Mouse (Mus musculus) heart, embryonic 16.5 days (tissue): ENCODE results near the gene Pnpla2. TPM values are rescaled to one million over a fixed set of nuclear protein-coding genes. Genes with fewer than 3 reads are reported as not detected.

Experiments
- ATAC-seq: fragments of 200-750 bp; cut with Nextera tagmentation; replicated peaks from 2 replicates; pipeline ENCODE4 v1.8.0; 2017; ENCODE audit warnings: moderate number of reproducible peaks; ENCODE audit not compliant: insufficient read depth, low FRiP score; ENCODE audit errors: extremely low read depth
- H3K27ac ChIP-seq: fragments of 300-500 bp; sonication (generic); 2 replicates; pipeline ENCODE4 v1.5.1; 2014; ENCODE audit warnings: mild to moderate bottlenecking, low read length, control low read depth, moderate library complexity
- H3K27me3 ChIP-seq: fragments of 300-500 bp; sonication (generic); 2 replicates; pipeline ENCODE4 v1.6.1; 2014; ENCODE audit warnings: low read length, mixed read lengths; ENCODE audit not compliant: control insufficient read depth, insufficient read depth
- H3K36me3 ChIP-seq: fragments of 300-500 bp; sonication (generic); 2 replicates; pipeline ENCODE4 v1.6.1; 2014; ENCODE audit not compliant: control insufficient read depth, insufficient read depth
- H3K4me1 ChIP-seq: fragments of 300-500 bp; sonication (generic); 2 replicates; pipeline ENCODE4 v1.6.1; 2014; ENCODE audit warnings: low read length, mixed read lengths; ENCODE audit not compliant: control insufficient read depth, insufficient read depth
- H3K4me2 ChIP-seq: fragments of 300-500 bp; sonication (generic); 2 replicates; pipeline ENCODE4 v1.6.1; 2014; ENCODE audit warnings: low read depth, mild to moderate bottlenecking, control low read depth, low read length
- H3K4me3 ChIP-seq: fragments of 300-500 bp; sonication (generic); 2 replicates; pipeline ENCODE4 v1.5.1; 2014; ENCODE audit warnings: mild to moderate bottlenecking, control low read depth, low read length
- H3K9ac ChIP-seq: fragments of 300-500 bp; sonication (generic); 2 replicates; pipeline ENCODE4 v1.6.1; 2014; ENCODE audit warnings: low read length, control low read depth
- H3K9me3 ChIP-seq: fragments of 300-500 bp; sonication (generic); replicated peaks from 2 replicates; pipeline ENCODE4 v1.6.1; 2016; ENCODE audit warnings: low read length; ENCODE audit not compliant: control insufficient read depth
- WGBS: fragments of 180-500 bp; shearing (Covaris S2); extraction: QIAGEN DNeasy Blood & Tissue Kit; methylation state at CpG from one replicate; pipeline ENCODE4 v1.1.7; 2014; 5-methylcytosine and 5-hydroxymethylcytosine counted together
- polyA plus RNA-seq: library from polyadenylated mRNA; unstranded; fragments of >200 nt; fragmentation: Nextera tagmentation; extraction: Ambion mirVana; gene quantifications from 2 replicates; pipeline ENCODE4 v1.2.1, GENCODE M21; 2015

Pnpla2 gene
- polyA plus RNA-seq, 1 experiment from 2014 or later = 78.0 TPM

GRCm38 (mm10) chr7:141508160-141508559, 53.2 kb downstream of the Pnpla2 start:
- H3K9me3 ChIP-seq = no peaks in the 10 kb centered on the region
- no peak overlapping the region for H3K4me2 ChIP-seq
- peaks cover 3% of the 10 kb centered on the region; the same call in 1 of the 2 replicates for H3K36me3 ChIP-seq
- no peaks in the 10 kb centered on the region for H3K27me3 ChIP-seq
- H3K9ac ChIP-seq = no peak overlapping the region
- H3K4me3 ChIP-seq = no peak overlapping the region
- H3K27ac ChIP-seq = no peak overlapping the region
- H3K4me1 ChIP-seq = peaks cover 16% of the 10 kb centered on the region
- no peak for ATAC-seq

GRCm38 (mm10) chr7:141510196-141510595, 55.2 kb downstream of the Pnpla2 start:
- Histone ChIP-seq H3K4me3 (no peak overlapping the region), H3K36me3 (peaks cover 6% of the 10 kb centered on the region; the same call in 1 of the 2 replicates), H3K9me3 (no peaks in the 10 kb centered on the region), H3K9ac (no peak overlapping the region), H3K27me3 (no peaks in the 10 kb centered on the region), H3K4me1 (peaks cover 16% of the 10 kb centered on the region), H3K4me2 (no peak overlapping the region), H3K27ac (peak overlapping the region; percentile 52)
- ATAC-seq = no peak
- 76% methylated on average over 5 of the region's 5 CpGs for WGBS

Other genes with a start within 250 kb of the Pnpla2 start
- gene Lmntd2, start 241.1 kb upstream of the Pnpla2 start, polyA plus RNA-seq = 0.54 and 0.76 TPM in 2 replicates
- 16.1 and 17.2 TPM in 2 replicates for gene Rassf7, start 239.3 kb upstream of the Pnpla2 start, polyA plus RNA-seq
- 43.5 and 50.7 TPM in 2 replicates for gene Phrf1, start 226.4 kb upstream of the Pnpla2 start, polyA plus RNA-seq
- 4.7 and 9.1 TPM in 2 replicates for gene Irf7, start 188.7 kb upstream of the Pnpla2 start, polyA plus RNA-seq
- gene Cdhr5, start 178.4 kb upstream of the Pnpla2 start, polyA plus RNA-seq = 1.6 TPM in 1 of 2 replicates, not detected in the other
- gene Sct, start 176.1 kb upstream of the Pnpla2 start, polyA plus RNA-seq = 2.1 and 2.8 TPM in 2 replicates
- gene Drd4, start 163.2 kb upstream of the Pnpla2 start, polyA plus RNA-seq = 0.05 and 0.13 TPM in 2 replicates
- gene Deaf1, start 127.5 kb upstream of the Pnpla2 start, polyA plus RNA-seq = 37.6 and 37.7 TPM in 2 replicates
- 32.2 and 32.5 TPM in 2 replicates for gene Tmem80, start 127.5 kb upstream of the Pnpla2 start, polyA plus RNA-seq
- 2.6 and 3.9 TPM in 2 replicates for gene Eps8l2, start 116.3 kb upstream of the Pnpla2 start, polyA plus RNA-seq
- gene Taldo1, start 63.0 kb upstream of the Pnpla2 start, polyA plus RNA-seq = 227 and 257 TPM in 2 replicates
- gene Gatd1, start 41.1 kb upstream of the Pnpla2 start, polyA plus RNA-seq = 26.6 and 28.0 TPM in 2 replicates
- 5.2 and 5.9 TPM in 2 replicates for gene Cend1, start 25.7 kb upstream of the Pnpla2 start, polyA plus RNA-seq
- 17.8 and 19.7 TPM in 2 replicates for gene Slc25a22, start 17.3 kb upstream of the Pnpla2 start, polyA plus RNA-seq
- gene Pidd1, start 11.2 kb upstream of the Pnpla2 start, polyA plus RNA-seq = 9.0 and 9.7 TPM in 2 replicates
- gene Rplp2, start 7.8 kb upstream of the Pnpla2 start, polyA plus RNA-seq = 704 and 720 TPM in 2 replicates
- 24.2 and 26.1 TPM in 2 replicates for gene Cracr2b, start 5.9 kb downstream of the Pnpla2 start, polyA plus RNA-seq
- 42.2 and 44.0 TPM in 2 replicates for gene Cd151, start 12.2 kb downstream of the Pnpla2 start, polyA plus RNA-seq
- 56.7 and 61.5 TPM in 2 replicates for gene Polr2l, start 19.9 kb downstream of the Pnpla2 start, polyA plus RNA-seq
- gene Tspan4, start 20.0 kb downstream of the Pnpla2 start, polyA plus RNA-seq = 61.0 and 61.5 TPM in 2 replicates
- gene Chid1, start 84.7 kb downstream of the Pnpla2 start, polyA plus RNA-seq = 33.3 and 34.2 TPM in 2 replicates
- gene Ap2a2, start 107.0 kb downstream of the Pnpla2 start, polyA plus RNA-seq = 54.1 and 54.9 TPM in 2 replicates
- gene Muc6, start 200.1 kb downstream of the Pnpla2 start, polyA plus RNA-seq = 0.14 and 0.18 TPM in 2 replicates
- 0.31 and 1.1 TPM in 2 replicates for gene Muc2, start 235.1 kb downstream of the Pnpla2 start, polyA plus RNA-seq